Comparison of ENCODE assay signal across 23 mouse cellular contexts in genomic region chr4:125177666-125178065, GRCm38 (mm10). TPM values are rescaled to one million over a fixed set of nuclear protein-coding genes. Genes with fewer than 3 reads are reported as not detected.
DNase-seq lines count a peak whose midpoint lies in the region; ATAC-seq and TF ChIP-seq lines count a peak whose summit lies in the region.
"Had no signal": no experiment of that assay in that cellular context is flagged by ENCODE, and none has a peak within 500 bp of the region (broad histone marks: within the 10 kb centered on the region; RNA-seq: fewer than 3 reads in every experiment).

No protein-coding gene starts in this region.

- no peak for TF ChIP-seq POLR2A in myocyte (IDR thresholded peaks at IDR 0.05; ENCODE audit: insufficient read length, low read depth)

- H3ac ChIP-seq in myocyte (ENCODE audit: control insufficient read depth, insufficient read length), result no peak overlapping the region

- 25% methylated on average over 6 of the region's 6 CpGs for WGBS in midbrain, embryonic 14.5 days
- WGBS in midbrain, embryonic 11.5 days, result 46% methylated on average over 6 of the region's 6 CpGs
- 63% methylated on average over 6 of the region's 6 CpGs for WGBS in kidney, embryonic 14.5 days

- no peaks in the 10 kb centered on the region for H3K4me1 ChIP-seq in midbrain, embryonic 14.5 days (ENCODE audit: control insufficient read depth, insufficient read depth, low read length)
- H3K4me1 ChIP-seq in midbrain, embryonic 11.5 days (ENCODE audit: control insufficient read depth, insufficient read depth, low read length), result no peaks in the 10 kb centered on the region
- H3K4me1 ChIP-seq in kidney, embryonic 14.5 days (ENCODE audit: control insufficient read depth, insufficient read depth, low read length), result no peaks in the 10 kb centered on the region
- H3K4me1 ChIP-seq: embryonic facial prominence, embryonic 15.5 days had no signal

- H3K27me3 ChIP-seq in midbrain, embryonic 14.5 days (ENCODE audit: control insufficient read depth, insufficient read depth, low read length), result no peaks in the 10 kb centered on the region
- no peaks in the 10 kb centered on the region for H3K27me3 ChIP-seq in midbrain, embryonic 11.5 days (ENCODE audit: control insufficient read depth, insufficient read depth, low read length)
- no peaks in the 10 kb centered on the region for H3K27me3 ChIP-seq in myocyte (ENCODE audit: control insufficient read depth, insufficient read depth, insufficient read length)
- peaks cover under 1% of the 10 kb centered on the region; the same call in 1 of the 2 replicates for H3K27me3 ChIP-seq in kidney, embryonic 14.5 days (ENCODE audit: control insufficient read depth, insufficient read depth, low read length)
- H3K27me3 ChIP-seq: embryonic facial prominence, embryonic 13.5 days; embryonic facial prominence, embryonic 15.5 days had no signal

- peak; percentile 51 for DNase-seq in midbrain, embryonic 14.5 days
- no peak for DNase-seq in midbrain, embryonic 11.5 days (ENCODE audit: low spot score, missing footprints)
- DNase-seq in R1 (ENCODE audit: low read depth, low spot score), result peak; percentile 42
- no peak for DNase-seq in yolk sac, embryonic 10.5 days (ENCODE audit: low spot score)
- no peak for DNase-seq in spleen, postnatal 14 days (ENCODE audit: low spot score in 2 of 2)
- DNase-seq: adrenal gland, adult 8-10 months; adrenal gland, postnatal 14 days; adrenal gland, postnatal 36 days; cerebellum, adult 11 months; cerebellum, adult 18-20 months; cerebellum, adult 8-10 months; cerebellum, adult 9-11 months; cerebellum, postnatal 36 days had no signal

- no peak for ATAC-seq in midbrain, embryonic 14.5 days (ENCODE audit: low FRiP score, low TSS enrichment)
- no peak for ATAC-seq in midbrain, embryonic 11.5 days (ENCODE audit: low FRiP score)
- no peak for ATAC-seq in kidney, embryonic 14.5 days (ENCODE audit: low FRiP score, low TSS enrichment)
- ATAC-seq: forebrain, embryonic 14.5 days; forebrain, embryonic 16.5 days; Patski had no signal

- no peaks in the 10 kb centered on the region for H3K79me2 ChIP-seq in myocyte (ENCODE audit: control insufficient read depth, insufficient read depth)

- no peaks in the 10 kb centered on the region for H3K9me3 ChIP-seq in midbrain, embryonic 14.5 days (ENCODE audit: control insufficient read depth, low read length)
- no peaks in the 10 kb centered on the region for H3K9me3 ChIP-seq in midbrain, embryonic 11.5 days (ENCODE audit: control insufficient read depth, low read length)
- H3K9me3 ChIP-seq in kidney, embryonic 14.5 days (ENCODE audit: control insufficient read depth, low read length), result no peaks in the 10 kb centered on the region
- H3K9me3 ChIP-seq: embryonic facial prominence, embryonic 13.5 days; embryonic facial prominence, embryonic 15.5 days; forebrain, embryonic 10.5 days; forebrain, embryonic 12.5 days had no signal

- H3K4me3 ChIP-seq in midbrain, embryonic 14.5 days (replicated peaks; ENCODE audit: low read depth, low read length), result no peak overlapping the region
- no peak overlapping the region for H3K4me3 ChIP-seq in midbrain, embryonic 11.5 days (ENCODE audit: low read depth, low read length)
- no peak overlapping the region for H3K4me3 ChIP-seq in myocyte
- H3K4me3 ChIP-seq in kidney, embryonic 14.5 days (ENCODE audit: low read length), result no peak overlapping the region
- H3K4me3 ChIP-seq: embryonic facial prominence, embryonic 13.5 days; embryonic facial prominence, embryonic 15.5 days; erythroblast, embryonic 14.5 days; forebrain, embryonic 10.5 days; forebrain, embryonic 12.5 days had no signal

- H3K36me3 ChIP-seq in midbrain, embryonic 14.5 days (ENCODE audit: control insufficient read depth, insufficient read depth, low read length), result no peaks in the 10 kb centered on the region
- no peaks in the 10 kb centered on the region for H3K36me3 ChIP-seq in midbrain, embryonic 11.5 days (ENCODE audit: control insufficient read depth, insufficient read depth, low read length)
- H3K36me3 ChIP-seq in myocyte (ENCODE audit: control insufficient read depth, insufficient read depth), result no peaks in the 10 kb centered on the region
- no peaks in the 10 kb centered on the region for H3K36me3 ChIP-seq in kidney, embryonic 14.5 days (ENCODE audit: control insufficient read depth, insufficient read depth, low read length)
- H3K36me3 ChIP-seq: embryonic facial prominence, embryonic 13.5 days; embryonic facial prominence, embryonic 15.5 days; forebrain, embryonic 10.5 days; forebrain, embryonic 12.5 days had no signal

- H3K4me2 ChIP-seq in midbrain, embryonic 14.5 days (ENCODE audit: low read length), result no peak overlapping the region
- no peak overlapping the region for H3K4me2 ChIP-seq in midbrain, embryonic 11.5 days
- H3K4me2 ChIP-seq in myocyte (ENCODE audit: low read depth), result peak overlapping the region; percentile 67
- H3K4me2 ChIP-seq in kidney, embryonic 14.5 days (replicated peaks; ENCODE audit: low read depth, low read length), result no peak overlapping the region
- H3K4me2 ChIP-seq: embryonic facial prominence, embryonic 13.5 days; embryonic facial prominence, embryonic 15.5 days; forebrain, embryonic 12.5 days had no signal

- no peak overlapping the region for H3K9ac ChIP-seq in midbrain, embryonic 14.5 days (replicated peaks; ENCODE audit: low read length)
- H3K9ac ChIP-seq in midbrain, embryonic 11.5 days (ENCODE audit: low read length), result no peak overlapping the region
- no peak overlapping the region for H3K9ac ChIP-seq in kidney, embryonic 14.5 days (ENCODE audit: low read depth, low read length)
- H3K9ac ChIP-seq: embryonic facial prominence, embryonic 13.5 days; embryonic facial prominence, embryonic 15.5 days; forebrain, embryonic 12.5 days had no signal

- no peak overlapping the region for H3K27ac ChIP-seq in midbrain, embryonic 14.5 days (replicated peaks; ENCODE audit: low read depth, low read length)
- H3K27ac ChIP-seq in midbrain, embryonic 11.5 days (ENCODE audit: low read depth, low read length), result no peak overlapping the region
- H3K27ac ChIP-seq in kidney, embryonic 14.5 days (ENCODE audit: low read depth, low read length), result no peak overlapping the region
- H3K27ac ChIP-seq: embryonic facial prominence, embryonic 13.5 days; embryonic facial prominence, embryonic 15.5 days; forebrain, embryonic 10.5 days; forebrain, embryonic 12.5 days had no signal

TF ChIP-seq in myocyte, 11 proteins besides CTCF, POLR2A, EP300 and RAD21:
- TF ChIP-seq TCF12 (IDR thresholded peaks at IDR 0.05; ENCODE audit: insufficient read depth, poor library complexity, severe bottlenecking) (no peak), TCF3 (IDR thresholded peaks at IDR 0.05; ENCODE audit: insufficient read length, low read depth) (no peak), REST (IDR thresholded peaks at IDR 0.05; ENCODE audit: insufficient read depth, insufficient read length) (no peak), SRF (IDR thresholded peaks at IDR 0.05; ENCODE audit: control insufficient read depth, insufficient read length, low read depth) (no peak), MYOD1 (IDR thresholded peaks at IDR 0.05; ENCODE audit: control insufficient read depth in 1 of 3, insufficient read length in 2 of 3, low read depth in 2 of 3) (no peak), E2F4 (IDR thresholded peaks at IDR 0.05; ENCODE audit: insufficient read depth) (no peak), MYOG (IDR thresholded peaks at IDR 0.05; ENCODE audit: control insufficient read depth in 1 of 3, insufficient read depth in 1 of 3, insufficient read length in 2 of 3, low read depth in 2 of 3) (no peak), POLR2AphosphoS2 (IDR thresholded peaks at IDR 0.05; ENCODE audit: insufficient read length, low read depth) (no peak), CEBPB (IDR thresholded peaks at IDR 0.05; ENCODE audit: insufficient read depth, poor library complexity, severe bottlenecking) (no peak), MAX (IDR thresholded peaks at IDR 0.05; ENCODE audit: low read depth) (no peak), USF1 (IDR thresholded peaks at IDR 0.05; ENCODE audit: low read depth) (no peak)

RNA-seq across cellular contexts. Expression of gene Zc3h12a, which starts 50.0 kb away (rescaled TPM):
- 0.22 and 0.46 TPM in 2 replicates for polyA plus RNA-seq in midbrain, embryonic 14.5 days (2014; fragmentation: Nextera tagmentation; extraction: Ambion mirVana)
- 0.22 and 0.37 TPM in 2 replicates for polyA plus RNA-seq in midbrain, embryonic 11.5 days (2014; fragmentation: Nextera tagmentation; extraction: Ambion mirVana)
- 5.9 TPM for polyA plus RNA-seq in myocyte (2012; fragmentation: generic; extraction: Trizol)
- 0.60 and 0.61 TPM in 2 replicates for polyA plus RNA-seq in kidney, embryonic 14.5 days (2014; fragmentation: Nextera tagmentation; extraction: Ambion mirVana)

Comparison
In these comparisons a context has a peak if more than half of its experiments do, and no peak if none do; other contexts are left out.
1. DNase-seq: peak in midbrain, embryonic 14.5 days (single experiment) and R1 (single experiment); none in midbrain, embryonic 11.5 days (single experiment), yolk sac, embryonic 10.5 days (single experiment) and spleen, postnatal 14 days (0 of 2).